Mouse (Mus musculus): ENCODE results near the gene Cracr2a. TPM values are rescaled to one million over a fixed set of nuclear protein-coding genes. Genes with fewer than 3 reads are reported as not detected.

The Cracr2a gene
- polyA plus RNA-seq, 1 experiment from 2014 or later, result 1.6 TPM

DNA sequence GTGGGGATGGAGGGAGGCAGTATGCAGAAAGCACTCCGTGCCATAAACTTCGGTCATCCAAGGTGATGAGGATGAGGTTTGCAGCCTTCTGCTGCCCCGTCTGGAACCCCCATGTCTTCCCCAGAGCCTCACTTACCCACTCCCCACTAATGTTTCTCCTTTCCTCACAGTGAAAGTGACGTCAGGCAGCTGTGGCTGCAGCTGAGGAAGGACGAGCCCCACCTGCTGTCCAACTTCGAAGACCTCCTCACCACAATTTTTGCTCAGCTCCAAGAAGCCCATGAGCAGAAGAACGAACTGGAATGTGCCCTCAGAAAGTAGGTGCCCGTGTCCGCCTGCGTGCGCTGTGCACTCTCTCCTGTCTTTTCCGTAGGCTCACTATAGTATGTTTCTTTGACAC, 50.1 kb downstream of the Cracr2a start:
- H3K9ac ChIP-seq, result no peak overlapping the region
- H3K27me3 ChIP-seq, result no peaks in the 10 kb centered on the region; the same call in 1 of the 2 replicates
- H3K36me3 ChIP-seq, result no peaks in the 10 kb centered on the region
- H3K4me1 ChIP-seq, result peaks cover 9% of the 10 kb centered on the region
- no peaks in the 10 kb centered on the region for H3K9me3 ChIP-seq (replicated peaks)
- no peak for ATAC-seq (ENCODE audit: low FRiP score)
- H3K27ac ChIP-seq, result no peak overlapping the region
- no peak overlapping the region for H3K4me2 ChIP-seq (replicated peaks)
- WGBS, result 89% methylated on average over 12 of the region's 12 CpGs
- no peak overlapping the region for H3K4me3 ChIP-seq

GRCm38 (mm10) chr6:127614083-127614984, 53.2 kb downstream of the Cracr2a start:
- H3K9ac ChIP-seq, result no peak overlapping the region
- H3K27me3 ChIP-seq, result no peaks in the 10 kb centered on the region; the same call in 1 of the 2 replicates

DNA sequence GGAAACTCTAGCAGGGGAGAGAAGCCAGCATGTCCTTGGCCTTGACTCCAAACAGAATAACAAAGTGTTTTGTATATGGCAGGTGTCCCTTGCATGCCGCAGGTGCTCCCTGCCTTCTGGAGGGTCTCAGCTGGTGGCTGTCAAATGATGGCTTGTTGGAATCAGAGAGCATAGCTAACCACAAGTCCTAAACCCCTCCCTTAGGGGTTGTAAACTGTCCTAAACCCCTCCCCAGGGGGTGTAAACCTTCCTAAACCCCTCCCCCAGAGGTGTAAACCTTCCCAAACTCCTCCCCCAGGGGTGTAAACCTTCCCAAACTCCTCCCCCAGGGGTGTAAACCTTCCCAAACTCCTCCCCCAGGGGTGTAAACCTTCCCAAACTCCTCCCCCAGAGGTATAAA, 55.5 kb downstream of the Cracr2a start:
- no peak for ATAC-seq (ENCODE audit: low FRiP score)
- Histone ChIP-seq H3K9me3 (replicated peaks) (no peaks in the 10 kb centered on the region), H3K9ac (no peak overlapping the region), H3K36me3 (no peaks in the 10 kb centered on the region), H3K4me2 (replicated peaks) (no peak overlapping the region), H3K4me3 (no peak overlapping the region), H3K4me1 (peaks cover 8% of the 10 kb centered on the region), H3K27me3 (no peaks in the 10 kb centered on the region; the same call in 1 of the 2 replicates), H3K27ac (no peak overlapping the region)
- 86% methylated on average over 1 of the region's 1 CpGs for WGBS

More at GRCm38 (mm10) chr6:127614083-127614984, 53.2 kb downstream of the Cracr2a start:
- H3K36me3 ChIP-seq, result no peaks in the 10 kb centered on the region
- H3K9me3 ChIP-seq (replicated peaks), result no peaks in the 10 kb centered on the region
- peak overlapping the region; percentile 62 for H3K27ac ChIP-seq
- 45% methylated on average over 13 of the region's 13 CpGs for WGBS
- peaks cover 8% of the 10 kb centered on the region for H3K4me1 ChIP-seq
- no peak overlapping the region for H3K4me3 ChIP-seq
- peak; percentile 70 for ATAC-seq (ENCODE audit: low FRiP score)
- H3K4me2 ChIP-seq (replicated peaks), result 0 out of 2 replicates have a peak overlapping the region, but pooled peaks have one; percentile 6

- Histone ChIP-seq H3K9ac (no peak overlapping the region), H3K9me3 (replicated peaks) (no peaks in the 10 kb centered on the region), H3K36me3 (no peaks in the 10 kb centered on the region), H3K4me3 (no peak overlapping the region), H3K27ac (no peak overlapping the region), H3K4me2 (replicated peaks) (peak overlapping the region; percentile 25; the same call in 1 of the 2 replicates), H3K27me3 (no peaks in the 10 kb centered on the region; the same call in 1 of the 2 replicates), H3K4me1 (peaks cover 8% of the 10 kb centered on the region)
- no peak for ATAC-seq (ENCODE audit: low FRiP score)
- 46% methylated on average over 10 of the region's 10 CpGs for WGBS
Observed at GRCm38 (mm10) chr6:127617258-127618025, 56.3 kb downstream of the Cracr2a start.

- 72% methylated on average over 4 of the region's 4 CpGs for WGBS
- no peak for ATAC-seq (ENCODE audit: low FRiP score)
- no peak overlapping the region for H3K9ac ChIP-seq
- H3K4me1 ChIP-seq, result peaks cover 8% of the 10 kb centered on the region
- H3K9me3 ChIP-seq (replicated peaks), result no peaks in the 10 kb centered on the region
- no peaks in the 10 kb centered on the region for H3K36me3 ChIP-seq
- H3K4me2 ChIP-seq (replicated peaks), result no peak overlapping the region
- H3K4me3 ChIP-seq, result no peak overlapping the region
- H3K27me3 ChIP-seq, result no peaks in the 10 kb centered on the region
- no peak overlapping the region for H3K27ac ChIP-seq
Observed at GRCm38 (mm10) chr6:127618686-127619085, 57.5 kb downstream of the Cracr2a start.

- Histone ChIP-seq H3K4me2 (replicated peaks) (no peak overlapping the region), H3K9ac (no peak overlapping the region), H3K27ac (no peak overlapping the region), H3K9me3 (replicated peaks) (no peaks in the 10 kb centered on the region), H3K27me3 (no peaks in the 10 kb centered on the region), H3K4me3 (no peak overlapping the region), H3K4me1 (peaks cover 7% of the 10 kb centered on the region), H3K36me3 (no peaks in the 10 kb centered on the region)
- WGBS, result 30% methylated on average over 5 of the region's 5 CpGs
- ATAC-seq (ENCODE audit: low FRiP score), result no peak
Observed at GRCm38 (mm10) chr6:127625135-127625534, 64.0 kb downstream of the Cracr2a start.

DNA sequence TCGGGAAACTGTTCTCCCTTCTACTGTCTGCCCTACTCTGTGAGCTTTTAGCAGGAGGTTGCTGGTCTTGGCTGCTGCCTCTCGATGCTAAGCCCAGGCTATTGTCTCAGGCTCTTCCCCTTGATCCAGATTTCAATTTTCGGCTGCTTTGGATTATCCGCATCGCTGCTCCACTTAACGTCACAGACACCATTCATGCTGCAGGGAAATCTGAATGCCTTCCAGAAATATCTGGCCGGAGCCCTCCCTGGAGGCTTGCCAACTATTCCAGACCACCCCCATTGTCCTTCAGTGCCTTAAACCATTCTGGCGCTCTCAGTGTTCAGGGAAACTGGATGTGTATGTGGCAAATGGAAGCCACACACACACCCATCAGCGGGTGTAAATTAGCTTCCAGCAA, 66.3 kb downstream of the Cracr2a start:
- Histone ChIP-seq H3K27me3 (no peaks in the 10 kb centered on the region), H3K4me2 (replicated peaks) (no peak overlapping the region), H3K9me3 (replicated peaks) (no peaks in the 10 kb centered on the region), H3K4me1 (peaks cover 7% of the 10 kb centered on the region), H3K36me3 (no peaks in the 10 kb centered on the region), H3K9ac (no peak overlapping the region), H3K27ac (peak overlapping the region; percentile 35; the same call in 1 of the 2 replicates), H3K4me3 (no peak overlapping the region)
- WGBS, result 33% methylated on average over 9 of the region's 9 CpGs
- ATAC-seq (ENCODE audit: low FRiP score), result peak; percentile 66

GRCm38 (mm10) chr6:127629249-127629648, 68.1 kb downstream of the Cracr2a start:
- Histone ChIP-seq H3K27ac (no peak overlapping the region), H3K9ac (no peak overlapping the region), H3K36me3 (no peaks in the 10 kb centered on the region), H3K4me3 (no peak overlapping the region), H3K27me3 (no peaks in the 10 kb centered on the region), H3K4me2 (replicated peaks) (no peak overlapping the region), H3K4me1 (peaks cover 7% of the 10 kb centered on the region), H3K9me3 (replicated peaks) (no peaks in the 10 kb centered on the region)
- ATAC-seq (ENCODE audit: low FRiP score), result no peak
- 82% methylated on average over 2 of the region's 2 CpGs for WGBS

GRCm38 (mm10) chr6:127634858-127635257, 73.7 kb downstream of the Cracr2a start:
- Histone ChIP-seq H3K4me2 (replicated peaks) (no peak overlapping the region), H3K9me3 (replicated peaks) (no peaks in the 10 kb centered on the region), H3K27me3 (no peaks in the 10 kb centered on the region), H3K36me3 (no peaks in the 10 kb centered on the region), H3K27ac (no peak overlapping the region), H3K4me3 (no peak overlapping the region), H3K9ac (no peak overlapping the region), H3K4me1 (0 out of 2 replicates have a peak, but pooled peaks cover 4% of the 10 kb centered on the region)
- WGBS, result 91% methylated on average over 2 of the region's 2 CpGs
- no peak for ATAC-seq (ENCODE audit: low FRiP score)

DNA sequence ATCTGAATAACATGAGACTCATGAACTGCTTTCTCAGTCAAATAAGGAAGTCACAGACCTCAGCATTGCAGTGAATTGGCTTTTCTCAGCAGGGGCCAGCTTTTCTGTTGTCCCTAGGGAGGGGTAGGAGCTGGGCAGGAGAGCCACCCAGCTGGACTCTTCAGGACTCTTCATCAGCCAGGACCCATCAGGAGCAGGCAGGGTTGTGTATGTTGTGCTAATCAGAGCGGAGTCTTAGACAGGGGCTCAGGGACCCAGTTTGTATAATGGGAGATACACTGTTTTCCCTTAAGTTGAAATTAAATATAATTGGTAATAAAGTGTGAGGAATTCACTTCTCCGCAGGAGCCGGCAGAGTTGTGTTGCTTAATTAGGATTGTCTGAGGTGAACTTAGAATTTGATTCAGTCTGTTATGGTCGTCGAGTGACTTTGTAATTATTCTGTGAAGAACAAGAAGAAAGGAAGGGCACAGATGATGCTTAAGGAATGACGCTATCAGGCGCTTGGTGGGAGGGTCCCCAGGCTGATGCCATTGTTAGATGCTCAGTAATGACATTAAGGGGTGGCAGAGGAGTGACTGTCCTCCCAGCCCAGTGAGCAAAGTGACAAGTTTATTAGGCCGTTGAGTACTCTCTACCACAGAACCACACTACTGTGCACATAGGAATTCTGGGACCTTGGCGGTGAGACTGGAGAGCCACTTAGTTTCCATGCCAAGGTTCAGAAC, 74.5 kb downstream of the Cracr2a start:
- Histone ChIP-seq H3K27ac (no peak overlapping the region), H3K4me1 (0 out of 2 replicates have a peak, but pooled peaks cover 4% of the 10 kb centered on the region), H3K36me3 (no peaks in the 10 kb centered on the region), H3K27me3 (no peaks in the 10 kb centered on the region), H3K9ac (no peak overlapping the region), H3K9me3 (replicated peaks) (no peaks in the 10 kb centered on the region), H3K4me2 (replicated peaks) (no peak overlapping the region), H3K4me3 (no peak overlapping the region)
- ATAC-seq (ENCODE audit: low FRiP score), result peak; percentile 38; the same call in 1 of the 2 replicates
- 52% methylated on average over 9 of the region's 9 CpGs for WGBS

DNA sequence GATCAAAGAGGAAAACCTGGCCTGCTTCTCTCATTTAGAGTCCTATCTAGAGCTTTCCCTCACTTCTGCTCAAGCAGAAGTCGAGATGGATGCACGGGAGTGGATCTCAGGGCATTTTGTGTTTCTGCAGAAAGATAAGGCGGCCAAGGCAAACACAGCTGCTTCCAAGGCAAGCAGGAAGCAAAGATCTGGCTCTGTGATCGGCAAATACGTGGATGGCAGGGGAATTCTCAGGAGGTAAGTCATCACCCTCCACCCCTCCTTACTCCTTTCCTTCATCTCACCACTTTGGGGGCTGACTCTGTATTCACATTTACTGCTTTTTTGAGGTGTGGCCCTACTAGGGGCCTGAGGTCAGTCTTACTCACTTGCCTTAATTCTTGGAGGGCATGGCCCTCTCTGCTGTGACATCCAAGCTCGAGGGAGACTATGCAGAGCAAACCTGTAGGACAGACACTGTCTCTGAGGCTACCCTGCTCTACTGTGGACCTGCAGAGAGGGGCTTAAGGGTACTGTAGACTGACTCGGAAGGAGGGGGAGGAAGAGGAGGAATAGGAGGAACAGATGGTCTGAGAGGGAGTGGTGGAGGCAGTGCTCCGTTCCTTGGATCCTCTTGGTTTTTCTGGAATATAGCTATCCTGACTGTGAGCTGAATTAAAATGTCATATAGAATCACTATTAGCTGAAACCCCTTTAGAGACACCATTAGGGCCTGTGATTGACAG, 80.1 kb downstream of the Cracr2a start:
- peaks cover 8% of the 10 kb centered on the region; the same call in 1 of the 2 replicates for H3K4me1 ChIP-seq
- H3K4me3 ChIP-seq, result no peak overlapping the region
- ATAC-seq (ENCODE audit: low FRiP score), result no peak
- no peaks in the 10 kb centered on the region for H3K36me3 ChIP-seq
- no peak overlapping the region for H3K27ac ChIP-seq
- H3K4me2 ChIP-seq (replicated peaks), result no peak overlapping the region
- H3K9ac ChIP-seq, result no peak overlapping the region
- H3K9me3 ChIP-seq (replicated peaks), result no peaks in the 10 kb centered on the region
- 0 out of 2 replicates have a peak, but pooled peaks cover 3% of the 10 kb centered on the region for H3K27me3 ChIP-seq
- 65% methylated on average over 8 of the region's 8 CpGs for WGBS

Data from hindbrain, embryonic 12.5 days (tissue).